In the genomic region with DNA sequence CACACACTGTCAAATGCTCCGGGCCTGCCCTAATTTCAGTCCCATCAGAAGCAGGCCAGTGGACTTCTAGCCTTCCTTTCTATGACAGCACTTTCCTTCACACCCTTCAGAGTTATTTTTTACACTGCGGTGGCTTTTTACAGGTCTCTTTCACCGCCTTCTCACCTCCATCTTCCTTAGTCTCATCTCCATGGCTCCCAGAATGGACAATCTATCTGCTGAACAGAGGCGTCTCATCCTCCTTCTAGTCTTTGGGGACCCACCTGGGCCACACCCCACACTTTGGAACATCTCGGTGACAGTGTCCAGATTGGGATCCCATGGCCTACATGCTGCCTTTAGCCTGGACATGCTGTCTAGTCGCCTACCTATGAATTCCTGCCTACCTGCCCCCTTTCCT, we compare ENCODE assay signal across 8 mouse cellular contexts. TPM values are rescaled to one million over a fixed set of nuclear protein-coding genes. Genes with fewer than 3 reads are reported as not detected.
DNase-seq lines count a peak whose midpoint lies in the region; ATAC-seq and TF ChIP-seq lines count a peak whose summit lies in the region.

No protein-coding gene starts in this region.

- no peak for DNase-seq in kidney, postnatal 0 days (ENCODE audit: low spot score)
- no peak for DNase-seq in kidney, postnatal 10 days
- DNase-seq in induced T-regulatory cell, adult 2 months (ENCODE audit: low read depth), result peak; percentile 73
- no peak for DNase-seq in midbrain, postnatal 0 days (ENCODE audit: low spot score)
- DNase-seq in thymus, adult 18-20 months, result no peak
- DNase-seq in frontal cortex, postnatal 14 days (ENCODE audit: low spot score in 2 of 2), result no peak
- DNase-seq in right cerebral cortex, postnatal 36 days (ENCODE audit: low spot score in 2 of 2), result no peak

- H3K4me3 ChIP-seq in kidney, postnatal 0 days (replicated peaks; ENCODE audit: low read depth, low read length), result peak overlapping the region; percentile 21
- H3K4me3 ChIP-seq in embryonic facial prominence, embryonic 13.5 days, result peak overlapping the region; percentile 36
- peak overlapping the region; percentile 20; the same call in 1 of the 2 replicates for H3K4me3 ChIP-seq in midbrain, postnatal 0 days (ENCODE audit: low read depth, low read length)

- WGBS in kidney, postnatal 0 days, result 62% methylated on average over 6 of the region's 6 CpGs
- WGBS in embryonic facial prominence, embryonic 13.5 days, result 70% methylated on average over 6 of the region's 6 CpGs
- WGBS in midbrain, postnatal 0 days, result 76% methylated on average over 6 of the region's 6 CpGs

- peak overlapping the region; percentile 40 for H3K9ac ChIP-seq in kidney, postnatal 0 days (ENCODE audit: low read depth, low read length)
- peak overlapping the region; percentile 57; the same call in 1 of the 2 replicates for H3K9ac ChIP-seq in embryonic facial prominence, embryonic 13.5 days
- H3K9ac ChIP-seq in midbrain, postnatal 0 days (replicated peaks; ENCODE audit: low read length, poor library complexity, severe bottlenecking), result 0 out of 2 replicates have a peak overlapping the region, but pooled peaks have one; percentile 33

- H3K4me1 ChIP-seq in kidney, postnatal 0 days (replicated peaks; ENCODE audit: insufficient read depth, low read length), result peaks cover 16% of the 10 kb centered on the region; the same call in 1 of the 2 replicates
- H3K4me1 ChIP-seq in embryonic facial prominence, embryonic 13.5 days, result peaks cover 18% of the 10 kb centered on the region; the same call in 1 of the 2 replicates
- no peaks in the 10 kb centered on the region for H3K4me1 ChIP-seq in midbrain, postnatal 0 days (ENCODE audit: insufficient read depth, low read length)

- H3K4me2 ChIP-seq in kidney, postnatal 0 days (ENCODE audit: low read length), result peak overlapping the region; percentile 62
- peak overlapping the region; percentile 64 for H3K4me2 ChIP-seq in embryonic facial prominence, embryonic 13.5 days
- peak overlapping the region; percentile 45 for H3K4me2 ChIP-seq in midbrain, postnatal 0 days (ENCODE audit: low read depth, low read length, poor library complexity, severe bottlenecking)

- H3K9me3 ChIP-seq in kidney, postnatal 0 days (replicated peaks; ENCODE audit: low read length), result no peaks in the 10 kb centered on the region
- H3K9me3 ChIP-seq in embryonic facial prominence, embryonic 13.5 days, result no peaks in the 10 kb centered on the region
- H3K9me3 ChIP-seq in midbrain, postnatal 0 days (ENCODE audit: low read length), result no peaks in the 10 kb centered on the region

- no peak for ATAC-seq in kidney, postnatal 0 days (replicated peaks; ENCODE audit: low FRiP score, low read depth)
- ATAC-seq in embryonic facial prominence, embryonic 13.5 days (ENCODE audit: insufficient number of reproducible peaks, insufficient read depth, low FRiP score, low TSS enrichment, low read depth), result no peak
- no peak for ATAC-seq in midbrain, postnatal 0 days (ENCODE audit: low FRiP score)

- H3K27me3 ChIP-seq in kidney, postnatal 0 days (ENCODE audit: insufficient read depth, low read length), result no peaks in the 10 kb centered on the region
- H3K27me3 ChIP-seq in embryonic facial prominence, embryonic 13.5 days, result peaks cover 6% of the 10 kb centered on the region
- no peaks in the 10 kb centered on the region for H3K27me3 ChIP-seq in midbrain, postnatal 0 days (ENCODE audit: insufficient read depth, low read length)

- H3K27ac ChIP-seq in kidney, postnatal 0 days, result 0 out of 2 replicates have a peak overlapping the region, but pooled peaks have one; percentile 42
- H3K27ac ChIP-seq in embryonic facial prominence, embryonic 13.5 days, result no peak overlapping the region
- H3K27ac ChIP-seq in midbrain, postnatal 0 days (ENCODE audit: low read depth, low read length), result no peak overlapping the region

- H3K36me3 ChIP-seq in kidney, postnatal 0 days (ENCODE audit: insufficient read depth, low read length), result no peaks in the 10 kb centered on the region
- H3K36me3 ChIP-seq in embryonic facial prominence, embryonic 13.5 days, result no peaks in the 10 kb centered on the region
- no peaks in the 10 kb centered on the region for H3K36me3 ChIP-seq in midbrain, postnatal 0 days (ENCODE audit: insufficient read depth, low read length)

- TF ChIP-seq CTCF in kidney, postnatal 0 days (IDR thresholded peaks at IDR 0.05; ENCODE audit: low read depth), result no peak
- TF ChIP-seq CTCF in midbrain, postnatal 0 days (IDR thresholded peaks at IDR 0.05), result no peak

RNA-seq across cellular contexts. Expression of a gene that starts 0.6 kb away (rescaled TPM):
- 18.6 and 20.6 TPM in 2 replicates for polyA plus RNA-seq in kidney, postnatal 0 days (2015; fragmentation: Nextera tagmentation; extraction: Ambion mirVana)
- polyA plus RNA-seq in embryonic facial prominence, embryonic 13.5 days (2015; fragmentation: Nextera tagmentation; extraction: Ambion mirVana), result 2.4 and 4.3 TPM in 2 replicates
- 1.4 and 2.2 TPM in 2 replicates for total RNA-seq in midbrain, postnatal 0 days (2014; rRNA removed)
- polyA plus RNA-seq in midbrain, postnatal 0 days (2015; fragmentation: Nextera tagmentation; extraction: Ambion mirVana), result 2.8 and 3.0 TPM in 2 replicates

RNA-seq across cellular contexts. Expression of a gene that starts 47.1 kb away (rescaled TPM):
- 6.8 and 8.7 TPM in 2 replicates for polyA plus RNA-seq in kidney, postnatal 0 days (2015; fragmentation: Nextera tagmentation; extraction: Ambion mirVana)
- polyA plus RNA-seq in embryonic facial prominence, embryonic 13.5 days (2015; fragmentation: Nextera tagmentation; extraction: Ambion mirVana), result 3.5 and 5.2 TPM in 2 replicates
- total RNA-seq in midbrain, postnatal 0 days (2014; rRNA removed), result 2.1 and 2.5 TPM in 2 replicates
- polyA plus RNA-seq in midbrain, postnatal 0 days (2015; fragmentation: Nextera tagmentation; extraction: Ambion mirVana), result 1.3 and 1.8 TPM in 2 replicates
